Mouse (Mus musculus) forebrain, embryonic 11.5 days (tissue): ENCODE measurements around the gene Klk1b4. TPM values are rescaled to one million over a fixed set of nuclear protein-coding genes. Genes with fewer than 3 reads are reported as not detected.

Experiments used
- ATAC-seq: fragments of 200-750 bp; cut with Nextera tagmentation; replicated peaks from 2 replicates; pipeline ENCODE4 v1.8.0; 2017; ENCODE audit warnings: moderate TSS enrichment; ENCODE audit not compliant: low FRiP score
- DNase-seq: peaks from one replicate; pipeline ENCODE4 v3.0.0-alpha.2; 2017; ENCODE audit warnings: low spot score
- H3K27ac ChIP-seq: fragments of 300-500 bp; sonication (generic); 2 replicates; pipeline ENCODE4 v1.5.1; 2014; ENCODE audit warnings: low read depth, low read length
- H3K27me3 ChIP-seq: fragments of 300-500 bp; sonication (generic); 2 replicates; pipeline ENCODE4 v1.6.1; 2014; ENCODE audit warnings: mild to moderate bottlenecking, low read length, mixed read lengths; ENCODE audit not compliant: control insufficient read depth, insufficient read depth
- H3K36me3 ChIP-seq: fragments of 300-500 bp; sonication (generic); 2 replicates; pipeline ENCODE4 v1.6.1; 2014; ENCODE audit warnings: mild to moderate bottlenecking, low read length, moderate library complexity, mixed read lengths; ENCODE audit not compliant: control insufficient read depth, insufficient read depth
- H3K4me1 ChIP-seq: fragments of 300-500 bp; sonication (generic); replicated peaks from 2 replicates; pipeline ENCODE4 v1.6.1; 2014; ENCODE audit warnings: low read length, mixed read lengths; ENCODE audit not compliant: control insufficient read depth, insufficient read depth
- H3K4me2 ChIP-seq: fragments of 300-500 bp; sonication (generic); 2 replicates; pipeline ENCODE4 v1.6.1; 2014; ENCODE audit warnings: low read depth, mild to moderate bottlenecking, low read length, moderate library complexity, mixed read lengths; ENCODE audit not compliant: severe bottlenecking
- H3K4me3 ChIP-seq: fragments of 300-500 bp; sonication (generic); 2 replicates; pipeline ENCODE4 v1.5.1; 2014; ENCODE audit warnings: low read depth, low read length
- H3K9ac ChIP-seq: fragments of 300-500 bp; sonication (generic); 2 replicates; pipeline ENCODE4 v1.6.1; 2014; ENCODE audit warnings: low read length
- H3K9me3 ChIP-seq: fragments of 300-500 bp; sonication (generic); 2 replicates; pipeline ENCODE4 v1.6.1; 2016; ENCODE audit warnings: low read length, mixed read lengths; ENCODE audit not compliant: control insufficient read depth
- WGBS: fragments of 180-500 bp; shearing (Covaris S2); extraction: QIAGEN DNeasy Blood & Tissue Kit; methylation state at CpG from one replicate; pipeline ENCODE4 v1.1.7; 2014; 5-methylcytosine and 5-hydroxymethylcytosine counted together
- polyA plus RNA-seq: library from polyadenylated mRNA; unstranded; fragments of >200 nt; fragmentation: Nextera tagmentation; extraction: Ambion mirVana; gene quantifications from 2 replicates; pipeline ENCODE4 v1.2.1, GENCODE M21; 2014

The Klk1b4 gene
- polyA plus RNA-seq, 1 experiment from 2014 or later, result not detected

DNA sequence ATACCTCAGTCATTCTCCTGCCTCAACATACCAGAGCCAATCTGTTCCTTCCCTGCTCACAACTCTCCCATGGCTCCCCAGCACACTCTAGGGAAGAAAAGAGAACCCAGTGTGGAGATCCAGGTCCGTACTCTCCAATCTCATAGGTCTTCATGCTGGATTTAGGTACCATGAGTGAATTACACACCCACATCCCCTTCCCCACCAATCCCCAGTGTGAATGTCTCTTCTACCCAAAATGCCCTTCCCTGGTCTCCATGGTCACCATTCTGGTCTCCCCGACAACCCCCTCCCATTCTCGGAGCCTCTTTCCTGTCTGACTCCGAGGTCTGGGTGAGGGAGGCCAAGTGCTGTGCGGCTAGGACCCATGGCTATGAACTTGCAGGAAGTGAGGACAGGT is 53.9 kb downstream of the Klk1b4 start, which contains the start of gene Gm15517:
Gene Gm15517, plus strand, starts transcription at position 301 of the 400 bp plus-strand sequence.
- ATAC-seq, result no peak
- H3K4me3 ChIP-seq, result no peak within 1 kb of the TSS
- 73% methylated on average over 5 of the region's 5 CpGs for WGBS

More for the DNA sequence above, 53.9 kb downstream of the Klk1b4 start, which contains the start of gene Gm15517:
- Histone ChIP-seq H3K27me3 (peaks cover 2% of the 10 kb centered on the region; the same call in 1 of the 2 replicates), H3K4me2 (no peak within 1 kb of the TSS), H3K4me1 (peaks cover 3% of the 10 kb centered on the region; the same call in 1 of the 2 replicates), H3K9ac (no peak within 1 kb of the TSS), H3K27ac (no peak within 1 kb of the TSS), H3K36me3 (no peaks in the 10 kb centered on the region), H3K9me3 (no peaks in the 10 kb centered on the region)
- no peak for DNase-seq

Other genes with a start within 250 kb of the Klk1b4 start
- gene Klk1b1, start 240.7 kb upstream of the Klk1b4 start, polyA plus RNA-seq, result not detected in 2 replicates
- not detected in 2 replicates for gene Klk1b9, start 231.4 kb upstream of the Klk1b4 start, polyA plus RNA-seq
- not detected in 2 replicates for gene Klk1b11, start 211.6 kb upstream of the Klk1b4 start, polyA plus RNA-seq
- gene Klk1b26, start 195.3 kb upstream of the Klk1b4 start, polyA plus RNA-seq, result not detected in 2 replicates
- not detected in 2 replicates for gene Klk1b27, start 155.1 kb upstream of the Klk1b4 start, polyA plus RNA-seq
- not detected in 2 replicates for gene Klk1b21, start 105.1 kb upstream of the Klk1b4 start, polyA plus RNA-seq
- not detected in 2 replicates for gene Klk1b22, start 94.8 kb upstream of the Klk1b4 start, polyA plus RNA-seq
- not detected in 2 replicates for gene Klk1b16, start 70.7 kb upstream of the Klk1b4 start, polyA plus RNA-seq
- gene Klk1b24, start 19.2 kb upstream of the Klk1b4 start, polyA plus RNA-seq, result not detected in 2 replicates
- not detected in 2 replicates for gene Klk1b3, start 9.2 kb upstream of the Klk1b4 start, polyA plus RNA-seq
- not detected in 2 replicates for gene Klk1b5, start 8.5 kb downstream of the Klk1b4 start, polyA plus RNA-seq
- not detected in 2 replicates for gene Klk1, start 17.9 kb downstream of the Klk1b4 start, polyA plus RNA-seq
- not detected in 2 replicates for gene Gm36864, start 28.7 kb downstream of the Klk1b4 start, polyA plus RNA-seq
- gene 1700028J19Rik, start 39.3 kb downstream of the Klk1b4 start, polyA plus RNA-seq, result 0.99 and 1.3 TPM in 2 replicates
- 167 and 178 TPM in 2 replicates for gene 2410002F23Rik, start 39.3 kb downstream of the Klk1b4 start, polyA plus RNA-seq
- gene Acp4, start 49.9 kb downstream of the Klk1b4 start, polyA plus RNA-seq, result 0.17 TPM in 1 of 2 replicates, not detected in the other
- gene Gm15517, start 54.0 kb downstream of the Klk1b4 start, polyA plus RNA-seq, result not detected in 2 replicates
- gene Clec11a, start 99.5 kb downstream of the Klk1b4 start, polyA plus RNA-seq, result 3.2 TPM in 2 replicates
- gene Shank1, start 102.8 kb downstream of the Klk1b4 start, polyA plus RNA-seq, result 3.6 and 4.2 TPM in 2 replicates
- 3.2 and 4.0 TPM in 2 replicates for gene Syt3, start 176.7 kb downstream of the Klk1b4 start, polyA plus RNA-seq
- gene 1700008O03Rik, start 178.4 kb downstream of the Klk1b4 start, polyA plus RNA-seq, result 0.89 and 0.96 TPM in 2 replicates
- 8.2 and 9.8 TPM in 2 replicates for gene Lrrc4b, start 221.6 kb downstream of the Klk1b4 start, polyA plus RNA-seq